ENCODE assay signal across 8 mouse cellular contexts in genomic region chr13:60479043-60479861, GRCm38 (mm10).
DNase-seq lines count a peak whose midpoint lies in the region; ATAC-seq and TF ChIP-seq lines count a peak whose summit lies in the region.

No protein-coding gene starts in this region.

- no peak; the same call in 1 of the 2 replicates for TF ChIP-seq CTCF in embryonic fibroblast, embryonic 13.5 days (IDR thresholded peaks at IDR 0.05; ENCODE audit: borderline replicate concordance, insufficient read depth, low read length)

- TF ChIP-seq POLR2A in embryonic fibroblast, embryonic 13.5 days (IDR thresholded peaks at IDR 0.05; ENCODE audit: low read depth, low read length) = no peak

- peak; percentile 50; the same call in 1 of the 2 replicates for ATAC-seq in hindbrain, embryonic 11.5 days (ENCODE audit: low FRiP score)
- ATAC-seq in lung, embryonic 16.5 days (ENCODE audit: low read depth) = peak; percentile 59

- no peaks in the 10 kb centered on the region for H3K27me3 ChIP-seq in hindbrain, embryonic 11.5 days (ENCODE audit: control insufficient read depth, insufficient read depth, low read length)
- no peaks in the 10 kb centered on the region; the same call in 1 of the 2 replicates for H3K27me3 ChIP-seq in lung, embryonic 16.5 days (ENCODE audit: control insufficient read depth, insufficient read depth, low read depth, low read length)

- peaks cover 11% of the 10 kb centered on the region for H3K4me1 ChIP-seq in embryonic fibroblast, embryonic 13.5 days (ENCODE audit: control insufficient read depth, insufficient read depth, low read length)
- H3K4me1 ChIP-seq in hindbrain, embryonic 11.5 days (replicated peaks; ENCODE audit: control insufficient read depth, insufficient read depth, low read length) = peaks cover 10% of the 10 kb centered on the region
- H3K4me1 ChIP-seq in lung, embryonic 16.5 days (replicated peaks; ENCODE audit: control insufficient read depth, insufficient read depth, low read length) = peaks cover 16% of the 10 kb centered on the region

- H3K4me3 ChIP-seq in embryonic fibroblast, embryonic 13.5 days (ENCODE audit: insufficient read depth, low read length) = peak overlapping the region; percentile 36
- 0 out of 2 replicates have a peak overlapping the region, but pooled peaks have one; percentile 19 for H3K4me3 ChIP-seq in hindbrain, embryonic 11.5 days (ENCODE audit: low read depth, low read length)
- H3K4me3 ChIP-seq in lung, embryonic 16.5 days (ENCODE audit: low read length) = peak overlapping the region; percentile 32

- DNase-seq in 3T3-L1 (ENCODE audit: low read depth, low spot score) = peak; percentile 66
- DNase-seq in adrenal gland, adult 2 months = peak; percentile 65
- peak; percentile 62 for DNase-seq in hindbrain, embryonic 11.5 days (ENCODE audit: low spot score)
- peak; percentile 39 to 56 for DNase-seq in layer of hippocampus, postnatal 10 days (ENCODE audit: low spot score in 2 of 2)
- DNase-seq in right cerebral cortex, adult 18-20 months = peak; percentile 72
- no peak for DNase-seq in spleen, postnatal 14 days (ENCODE audit: low spot score in 2 of 2)

- H3K4me2 ChIP-seq in hindbrain, embryonic 11.5 days (replicated peaks; ENCODE audit: low read depth, low read length) = peak overlapping the region; percentile 37
- peak overlapping the region; percentile 55 for H3K4me2 ChIP-seq in lung, embryonic 16.5 days (ENCODE audit: low read depth, low read length)

- no peaks in the 10 kb centered on the region for H3K9me3 ChIP-seq in hindbrain, embryonic 11.5 days (ENCODE audit: control insufficient read depth, low read length)
- H3K9me3 ChIP-seq in lung, embryonic 16.5 days (ENCODE audit: control insufficient read depth, low read length) = no peaks in the 10 kb centered on the region

- 8% methylated on average over 18 of the region's 18 CpGs for WGBS in hindbrain, embryonic 11.5 days
- WGBS in lung, embryonic 16.5 days = 3% methylated on average over 18 of the region's 18 CpGs

- H3K9ac ChIP-seq in hindbrain, embryonic 11.5 days (ENCODE audit: low read depth, low read length) = no peak overlapping the region
- H3K9ac ChIP-seq in lung, embryonic 16.5 days (ENCODE audit: low read length) = no peak overlapping the region

- H3K36me3 ChIP-seq in hindbrain, embryonic 11.5 days (ENCODE audit: control insufficient read depth, insufficient read depth, low read length) = no peaks in the 10 kb centered on the region
- no peaks in the 10 kb centered on the region for H3K36me3 ChIP-seq in lung, embryonic 16.5 days (ENCODE audit: control insufficient read depth, insufficient read depth, low read length)

- H3K27ac ChIP-seq in embryonic fibroblast, embryonic 13.5 days (ENCODE audit: insufficient read depth, low read length) = no peak overlapping the region
- no peak overlapping the region for H3K27ac ChIP-seq in hindbrain, embryonic 11.5 days (ENCODE audit: low read depth, low read length)
- peak overlapping the region; percentile 50; the same call in 1 of the 2 replicates for H3K27ac ChIP-seq in lung, embryonic 16.5 days (ENCODE audit: low read length)

Comparison
In these comparisons a context has a peak if more than half of its experiments do, and no peak if none do; other contexts are left out.
1. DNase-seq: peak in 3T3-L1 (single experiment), adrenal gland, adult 2 months (single experiment), hindbrain, embryonic 11.5 days (single experiment), layer of hippocampus, postnatal 10 days (2 of 2) and right cerebral cortex, adult 18-20 months (single experiment); none in spleen, postnatal 14 days (0 of 2).
2. Peak in every context shown above with its lines, with median percentiles within 50 percentile points of each other: H3K4me3 ChIP-seq.